Mouse (Mus musculus): ENCODE results near the gene Borcs8.

Gene Borcs8

GRCm38 (mm10) chr8:70178231-70178630 lies 38.9 kb downstream of the Borcs8 start:
- in situ Hi-C loops (cut with MboI, MseI) = no loop called here

DNA sequence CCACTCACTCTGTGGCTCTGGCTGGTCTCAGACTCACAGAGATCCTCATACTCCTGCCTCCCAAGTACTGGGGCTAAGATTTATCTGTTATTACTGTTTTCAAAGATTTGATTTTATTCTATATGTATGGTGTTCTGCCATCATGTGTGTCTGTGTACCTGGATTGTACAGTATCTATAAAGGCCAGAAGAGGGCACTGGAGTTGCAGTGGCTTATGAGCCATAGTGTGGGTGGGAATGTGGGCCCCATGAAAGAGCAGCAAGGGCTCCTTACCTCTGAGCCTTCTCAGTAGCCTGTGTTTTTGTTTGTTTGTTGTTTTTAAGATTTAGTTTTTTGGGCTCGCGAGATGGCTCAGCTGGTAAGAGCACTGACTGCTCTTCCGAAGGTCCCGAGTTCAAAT lies 39.8 kb downstream of the Borcs8 start:
- in situ Hi-C loops (cut with MboI, MseI) = no loop called here

- in situ Hi-C loops (cut with MboI, MseI) = no loop called here
Measured at GRCm38 (mm10) chr8:70181212-70181902, 42.1 kb downstream of the Borcs8 start.

DNA sequence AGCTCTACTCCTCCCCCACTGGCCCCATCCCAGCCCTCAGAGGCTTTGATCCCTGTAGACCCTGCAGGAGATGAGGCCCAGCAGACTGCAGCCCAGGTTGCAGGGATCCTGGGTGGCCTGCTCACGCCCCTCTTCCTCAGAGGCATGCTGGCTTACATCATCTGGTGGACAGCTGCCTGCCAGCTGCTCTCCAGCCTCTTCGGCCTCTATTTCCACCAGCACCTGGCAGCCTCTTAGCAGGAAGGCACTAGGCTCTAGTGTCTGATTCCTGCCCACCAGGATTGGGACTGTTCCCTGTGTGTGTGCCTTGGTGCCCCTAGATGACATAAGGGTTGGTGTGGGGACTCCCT lies 42.6 kb downstream of the Borcs8 start:
- in situ Hi-C loops (cut with MboI, MseI) = no loop called here

DNA sequence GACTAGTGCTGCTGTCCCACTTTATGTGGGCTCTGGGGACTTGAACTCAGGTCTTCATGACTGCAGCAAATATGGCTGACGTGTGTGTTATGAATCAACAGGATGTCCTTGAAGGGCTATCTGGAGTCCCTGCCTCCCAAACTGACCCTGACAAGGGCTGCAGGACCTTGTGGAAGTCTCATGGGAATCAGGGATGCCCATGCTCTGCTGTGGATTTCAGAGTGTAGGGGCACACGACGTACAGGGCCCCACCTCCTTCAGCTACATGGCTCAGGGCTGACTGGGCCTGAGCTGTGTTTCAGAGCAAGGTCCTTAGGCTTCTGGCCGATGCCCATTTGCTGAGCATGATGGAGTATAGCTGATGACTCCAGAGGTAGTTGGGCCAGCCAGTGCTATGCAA lies 43.9 kb downstream of the Borcs8 start:
- in situ Hi-C loops (cut with MboI, MseI) = no loop called here

DNA sequence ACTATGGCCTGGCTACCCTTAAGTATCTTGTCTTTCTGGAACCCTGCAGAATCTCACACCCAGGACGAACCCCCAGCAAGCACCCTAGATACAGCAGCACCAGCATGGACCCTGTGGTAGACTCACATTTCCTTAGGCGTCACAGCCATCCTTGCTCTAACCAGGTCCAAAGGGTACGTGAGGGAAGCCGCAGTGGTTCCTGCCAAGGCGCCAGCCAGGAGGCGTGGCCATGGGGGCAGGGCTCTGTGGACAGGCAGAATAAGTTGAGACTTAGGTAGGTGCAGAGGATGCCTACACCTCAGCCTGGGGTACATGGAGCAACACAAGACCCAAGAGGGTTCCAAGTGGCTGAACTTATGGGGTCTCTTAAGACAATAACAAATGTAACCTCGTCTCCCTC lies 49.4 kb downstream of the Borcs8 start:
- in situ Hi-C loops (cut with MboI, MseI) = no loop called here

GRCm38 (mm10) chr8:70193238-70193637 lies 53.9 kb downstream of the Borcs8 start:
- in situ Hi-C loops (cut with MboI, MseI) = no loop called here

DNA sequence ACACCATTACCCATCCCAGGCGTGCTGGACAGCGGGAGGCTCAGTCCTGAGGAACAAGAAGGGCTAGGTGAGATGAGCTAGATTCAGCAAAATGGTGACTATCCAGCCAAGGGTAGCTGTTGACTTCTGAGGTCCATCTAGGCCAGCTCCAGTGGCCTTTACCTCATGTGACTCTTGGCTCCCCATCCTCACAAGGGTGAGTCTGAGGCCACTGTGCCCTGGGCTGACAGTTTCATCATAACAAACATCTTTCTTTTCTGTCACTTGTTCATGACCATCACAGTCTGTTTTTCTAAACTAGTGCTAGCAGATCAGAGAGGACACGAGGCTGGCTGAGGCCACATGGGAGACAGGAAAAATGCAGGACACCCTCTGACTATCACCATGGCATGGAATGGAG lies 54.9 kb downstream of the Borcs8 start:
- in situ Hi-C loops (cut with MboI, MseI) = no loop called here

- in situ Hi-C loops (cut with MboI, MseI) = no loop called here
Measured at GRCm38 (mm10) chr8:70195762-70196161, 56.5 kb downstream of the Borcs8 start.

Data from regulatory T cell (primary cell).